Mouse (Mus musculus) cortical plate, adult 2 months (tissue): ENCODE data around the gene Phf7.

Source experiments
- CTCF ChIP-seq: fragments of 200-500 bp; IDR thresholded peaks from 2 replicates; pipeline ENCODE4 v1.5.1; 2011; ENCODE audit warnings: mild to moderate bottlenecking, control low read depth, low read length; ENCODE audit not compliant: insufficient read depth; ENCODE audit errors: extremely low read depth
- POLR2A ChIP-seq: fragments of 200-500 bp; IDR thresholded peaks from 2 replicates; pipeline ENCODE4 v1.6.1; 2011; ENCODE audit warnings: mild to moderate bottlenecking, low read length, control low read depth; ENCODE audit not compliant: insufficient read depth; ENCODE audit errors: extremely low read depth

DNA sequence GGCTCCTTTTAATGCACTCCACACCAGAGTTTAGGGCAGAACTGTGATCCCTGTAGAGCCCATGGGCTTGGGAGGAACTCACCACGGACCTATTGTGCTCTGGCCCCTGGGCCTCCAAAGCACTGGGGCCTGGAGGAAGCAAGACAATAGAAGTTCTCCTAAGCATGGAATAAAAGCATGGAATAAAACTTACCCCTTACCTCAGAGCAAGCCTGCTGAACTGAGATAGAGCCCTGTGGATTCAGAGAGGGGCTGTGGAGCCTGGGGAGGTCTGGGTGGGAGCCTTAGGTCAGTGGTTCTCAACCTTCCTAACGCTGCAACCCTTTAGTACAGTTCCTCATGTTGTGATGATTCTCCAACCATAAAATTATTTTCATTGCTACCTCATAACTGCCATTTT lies 34.3 kb downstream of the Phf7 start, which contains the start of gene Nisch:
- no peak for TF ChIP-seq POLR2A
- TF ChIP-seq CTCF = no peak
